Mouse (Mus musculus) heart, adult 2 months (tissue): ENCODE results near the gene Tmem30a.

Experiments
- CTCF ChIP-seq: fragments of 200-600 bp; IDR thresholded peaks from 2 replicates; pipeline ENCODE4 v1.8.1; 2022; ENCODE audit warnings: antibody characterized with exemption, mild to moderate bottlenecking, moderate library complexity
- EP300 ChIP-seq: fragments of 200-500 bp; IDR thresholded peaks from 2 replicates; pipeline ENCODE4 v1.6.1; 2011; ENCODE audit warnings: low read depth, low read length, control low read depth; ENCODE audit not compliant: insufficient read depth
- POLR2A ChIP-seq: fragments of 200-500 bp; IDR thresholded peaks from 2 replicates; pipeline ENCODE4 v1.6.1; 2011; ENCODE audit warnings: mild to moderate bottlenecking, low read depth, low read length, control low read depth; ENCODE audit not compliant: insufficient read depth

DNA sequence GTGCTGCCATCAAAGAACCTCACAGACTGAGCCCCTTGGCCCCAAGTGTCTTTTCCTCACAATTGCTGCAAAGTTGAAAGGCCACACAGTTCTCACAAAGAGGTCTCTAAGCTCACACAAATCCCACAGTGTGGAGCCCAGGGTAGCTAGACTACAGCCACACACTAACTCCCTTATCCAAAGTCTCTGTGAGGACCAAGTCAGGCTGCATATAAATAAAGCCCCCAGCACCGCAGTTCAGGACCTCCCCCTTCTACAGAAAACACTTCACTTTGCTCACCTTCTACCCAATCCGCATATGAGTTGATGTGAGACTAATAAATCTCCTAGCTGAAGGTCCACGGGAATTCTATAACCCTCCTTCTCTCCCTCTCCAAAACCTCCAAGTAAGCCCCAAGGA lies 8.9 kb downstream of the Tmem30a start:
- TF ChIP-seq CTCF = no peak
- TF ChIP-seq POLR2A = no peak
- TF ChIP-seq EP300 = no peak
